Mouse (Mus musculus): ENCODE results near the gene Ctdspl. TPM values are rescaled to one million over a fixed set of nuclear protein-coding genes. Genes with fewer than 3 reads are reported as not detected.

Ctdspl gene
- polyA plus RNA-seq, 1 experiment from 2014 or later: 7.3 TPM

DNA sequence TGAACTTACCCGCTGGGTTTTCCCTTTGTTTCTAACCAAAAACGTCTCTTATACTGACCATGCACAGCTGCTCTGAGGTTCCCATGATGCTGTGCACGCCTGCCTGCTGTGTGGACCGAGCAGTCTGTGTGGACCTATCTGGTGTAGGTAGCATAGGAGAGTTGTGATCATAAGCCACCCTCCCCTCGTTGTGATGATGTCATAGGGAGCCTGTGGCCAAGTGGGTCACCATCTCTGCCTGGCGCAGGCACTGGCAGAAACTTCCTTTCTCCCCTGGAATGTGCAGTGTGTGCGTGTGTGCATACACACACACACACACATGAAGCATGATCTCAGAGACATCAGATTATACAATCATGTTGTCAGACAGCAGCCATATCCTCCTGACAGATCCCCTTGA lies 50.3 kb downstream of the Ctdspl start:
- Histone ChIP-seq H3K36me3 (no peaks in the 10 kb centered on the region), H3K4me3 (no peak overlapping the region), H3K27ac (no peak overlapping the region), H3K27me3 (replicated peaks) (no peaks in the 10 kb centered on the region), H3K9me3 (no peaks in the 10 kb centered on the region), H3K4me2 (replicated peaks) (no peak overlapping the region), H3K4me1 (peaks cover 44% of the 10 kb centered on the region), H3K9ac (no peak overlapping the region)
- no peak for ATAC-seq (ENCODE audit: low FRiP score, low read depth)
- WGBS: 83% methylated on average over 7 of the region's 7 CpGs

DNA sequence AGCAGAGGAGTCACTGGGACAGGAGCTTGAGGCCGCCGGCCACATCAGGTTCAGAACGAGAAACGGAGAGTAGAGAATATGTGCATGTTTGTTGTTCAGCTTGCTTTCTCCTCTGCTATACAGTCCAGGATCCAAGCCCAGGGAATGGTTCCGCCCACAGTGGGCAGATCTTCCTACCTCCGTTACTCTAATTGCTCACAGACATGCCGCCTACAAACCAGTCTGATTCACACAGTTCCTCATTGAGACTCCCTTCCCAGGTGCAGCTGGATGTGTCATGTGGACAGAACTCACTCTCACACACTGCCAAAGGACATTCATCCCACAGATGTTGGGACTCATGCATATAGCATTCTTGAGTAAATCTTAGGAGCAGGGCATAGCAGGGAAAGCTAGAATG lies 51.2 kb downstream of the Ctdspl start:
- ATAC-seq (ENCODE audit: low FRiP score, low read depth): no peak
- H3K4me1 ChIP-seq: peaks cover 47% of the 10 kb centered on the region

DNA sequence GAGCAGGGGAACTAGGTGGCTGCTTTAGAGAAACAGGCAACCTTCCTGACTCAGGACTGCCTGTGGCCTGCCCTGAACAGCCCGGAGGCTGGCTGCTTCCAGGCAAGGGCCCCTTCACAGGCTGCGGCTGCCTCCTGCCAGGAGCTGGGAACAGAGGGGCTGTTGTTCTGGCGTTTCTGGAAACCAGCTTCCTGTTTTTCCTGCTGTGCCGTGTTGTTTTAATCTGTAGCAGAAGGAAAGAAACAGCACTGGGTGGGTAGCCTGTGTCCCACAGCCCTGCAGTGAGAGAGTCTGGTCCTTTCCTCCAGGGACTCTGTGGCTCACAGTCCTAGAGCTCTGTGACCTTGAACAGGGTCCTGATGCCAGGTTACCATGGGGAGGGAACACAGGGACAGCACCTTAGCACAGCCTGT lies 54.2 kb downstream of the Ctdspl start:
- Histone ChIP-seq H3K9me3 (no peaks in the 10 kb centered on the region), H3K36me3 (no peaks in the 10 kb centered on the region), H3K4me2 (replicated peaks) (peak overlapping the region; percentile 20; the same call in 1 of the 2 replicates), H3K4me3 (no peak overlapping the region), H3K9ac (no peak overlapping the region), H3K27me3 (replicated peaks) (no peaks in the 10 kb centered on the region), H3K27ac (0 out of 2 replicates have a peak overlapping the region, but pooled peaks have one; percentile 62), H3K4me1 (peaks cover 37% of the 10 kb centered on the region)
- WGBS: 6% methylated on average over 4 of the region's 4 CpGs
- ATAC-seq (ENCODE audit: low FRiP score, low read depth): peak; percentile 72

More for the DNA sequence above, 51.2 kb downstream of the Ctdspl start:
- Histone ChIP-seq H3K27me3 (replicated peaks) (no peaks in the 10 kb centered on the region), H3K27ac (no peak overlapping the region), H3K4me3 (no peak overlapping the region), H3K4me2 (replicated peaks) (no peak overlapping the region), H3K9me3 (no peaks in the 10 kb centered on the region), H3K9ac (no peak overlapping the region), H3K36me3 (no peaks in the 10 kb centered on the region)
- WGBS: 95% methylated on average over 7 of the region's 7 CpGs

DNA sequence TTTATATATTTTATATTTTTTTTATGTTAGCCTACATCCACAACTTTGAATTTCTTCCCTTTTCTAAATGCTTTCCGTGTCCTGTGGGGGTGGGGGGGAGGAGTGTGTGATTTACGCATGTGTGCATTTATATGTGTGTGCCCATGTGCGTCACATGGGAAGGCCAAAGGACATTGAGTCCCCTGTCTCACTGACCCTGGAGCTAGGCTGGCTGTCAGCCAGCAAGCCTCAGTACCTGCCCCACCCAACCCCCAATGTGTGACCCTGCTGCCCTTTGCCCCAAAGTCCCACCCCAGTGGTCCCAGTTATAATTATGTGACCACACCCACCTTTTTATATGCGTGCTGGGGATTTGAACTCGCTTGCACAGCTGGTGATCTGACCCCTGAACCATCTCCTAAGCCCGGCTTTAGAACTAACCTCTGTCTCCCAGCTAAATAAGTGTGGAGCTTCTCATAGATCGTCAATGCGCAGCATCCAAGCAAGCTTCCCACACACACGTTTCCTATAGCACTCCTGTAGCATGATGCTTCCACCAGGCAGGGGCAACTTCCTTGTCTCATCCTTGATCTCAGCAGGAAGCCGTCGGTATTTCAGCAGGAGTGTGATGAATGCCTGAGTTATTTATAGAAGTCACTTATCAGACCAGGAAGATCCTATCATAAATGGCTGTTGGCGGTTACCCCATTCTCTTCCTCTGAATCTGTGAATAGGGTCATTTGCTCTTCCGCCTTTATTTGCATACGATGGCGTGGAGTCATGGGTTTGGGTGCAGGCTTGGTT lies 58.6 kb downstream of the Ctdspl start:
- 53% methylated on average over 15 of the region's 15 CpGs for WGBS

DNA sequence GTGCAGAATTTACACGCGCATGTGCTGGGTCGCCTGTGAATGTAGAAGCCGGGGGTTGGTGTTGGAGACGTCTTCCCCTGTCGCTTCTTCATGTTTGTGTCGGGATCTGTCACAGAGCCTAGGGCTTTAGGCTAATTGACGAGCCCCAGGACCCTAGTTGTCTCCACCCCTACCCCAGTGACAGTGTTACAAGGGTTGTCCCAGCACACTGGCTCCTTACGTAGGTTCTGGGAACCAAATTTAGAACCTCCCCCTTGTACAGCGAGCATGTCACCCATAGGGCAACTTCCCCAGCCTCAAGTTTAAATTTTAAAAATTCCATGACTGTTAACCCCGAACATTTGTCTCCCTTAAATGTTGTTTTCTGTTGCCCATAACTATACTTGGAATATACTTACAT lies 60.0 kb downstream of the Ctdspl start:
- ATAC-seq (ENCODE audit: low FRiP score, low read depth): no peak
- peaks cover 29% of the 10 kb centered on the region for H3K4me1 ChIP-seq
- WGBS: 69% methylated on average over 11 of the region's 11 CpGs

More for the DNA sequence above, 58.6 kb downstream of the Ctdspl start:
- no peak for ATAC-seq (ENCODE audit: low FRiP score, low read depth)
- Histone ChIP-seq H3K4me3 (no peak overlapping the region), H3K9me3 (no peaks in the 10 kb centered on the region), H3K27me3 (replicated peaks) (no peaks in the 10 kb centered on the region), H3K9ac (no peak overlapping the region), H3K36me3 (no peaks in the 10 kb centered on the region), H3K4me2 (replicated peaks) (no peak overlapping the region), H3K27ac (no peak overlapping the region), H3K4me1 (peaks cover 33% of the 10 kb centered on the region)

DNA sequence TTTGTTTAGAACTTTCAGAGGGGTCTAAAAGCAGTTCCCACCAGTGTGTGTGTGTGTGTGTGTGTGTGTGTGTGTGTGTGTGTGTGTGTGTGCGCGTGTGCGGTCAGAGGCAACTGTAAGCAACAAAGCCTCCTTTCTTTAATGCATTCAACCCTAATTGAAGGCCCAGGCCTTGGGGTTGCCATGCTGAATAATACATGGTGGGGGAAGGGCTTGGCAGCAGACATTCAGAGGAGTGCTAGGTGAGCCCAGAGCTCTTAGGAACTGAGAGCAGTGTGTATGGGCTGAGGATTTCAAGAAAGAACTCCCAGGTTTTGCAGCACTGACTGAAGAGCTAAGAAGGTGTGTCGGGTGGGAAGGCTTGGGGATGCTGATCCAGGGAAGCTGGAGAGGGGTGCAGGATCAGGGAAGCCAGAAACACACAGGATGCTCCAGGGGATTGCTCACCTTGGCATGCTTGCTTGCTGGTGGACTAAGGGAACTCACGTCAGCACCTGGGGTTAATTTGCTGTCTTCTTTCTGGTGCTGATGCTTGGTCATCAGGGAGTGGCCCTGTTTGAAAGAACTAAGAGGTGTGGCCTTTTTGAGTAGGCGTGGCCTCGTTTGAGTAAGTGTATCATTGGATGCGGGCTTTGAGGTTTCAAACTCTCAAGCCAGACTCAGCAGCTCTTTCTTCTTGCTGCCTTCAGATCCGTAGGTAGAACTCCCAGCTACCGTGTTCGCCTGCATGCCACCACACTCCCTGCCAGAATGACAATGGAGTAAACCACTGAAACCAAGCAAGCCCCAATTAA lies 62.7 kb downstream of the Ctdspl start:
- H3K4me2 ChIP-seq (replicated peaks): 0 out of 2 replicates have a peak overlapping the region, but pooled peaks have one; percentile 1
- peak; percentile 83 for ATAC-seq (ENCODE audit: low FRiP score, low read depth)
- no peaks in the 10 kb centered on the region for H3K9me3 ChIP-seq
- H3K27ac ChIP-seq: no peak overlapping the region
- no peak overlapping the region for H3K9ac ChIP-seq
- no peaks in the 10 kb centered on the region for H3K27me3 ChIP-seq (replicated peaks)
- 70% methylated on average over 11 of the region's 11 CpGs for WGBS
- no peak overlapping the region for H3K4me3 ChIP-seq
- H3K4me1 ChIP-seq: peaks cover 27% of the 10 kb centered on the region
- no peaks in the 10 kb centered on the region for H3K36me3 ChIP-seq

More for the DNA sequence above, 60.0 kb downstream of the Ctdspl start:
- Histone ChIP-seq H3K9ac (no peak overlapping the region), H3K27ac (no peak overlapping the region), H3K4me2 (replicated peaks) (no peak overlapping the region), H3K27me3 (replicated peaks) (no peaks in the 10 kb centered on the region), H3K4me3 (no peak overlapping the region), H3K9me3 (no peaks in the 10 kb centered on the region), H3K36me3 (no peaks in the 10 kb centered on the region)

DNA sequence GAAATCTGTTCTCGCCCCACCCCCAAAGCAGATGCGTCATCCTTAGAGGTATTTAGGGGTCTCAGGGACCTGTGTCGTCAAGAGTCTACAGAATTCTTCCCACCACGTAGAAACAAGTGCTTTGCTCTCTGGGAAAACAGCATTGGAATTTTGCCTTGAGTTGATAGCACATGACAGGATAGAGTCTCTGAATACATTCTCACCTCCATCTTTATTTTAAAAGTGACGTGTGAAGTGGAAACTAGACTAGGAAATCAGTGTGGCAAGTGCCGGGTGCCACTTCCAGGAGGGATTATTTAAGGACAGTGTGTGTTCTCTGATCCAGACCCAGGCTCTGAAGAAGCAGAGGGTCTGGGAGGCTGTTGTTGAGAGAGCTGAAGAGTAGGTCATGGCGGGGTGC lies 64.2 kb downstream of the Ctdspl start:
- H3K9ac ChIP-seq: no peak overlapping the region
- H3K27me3 ChIP-seq (replicated peaks): no peaks in the 10 kb centered on the region
- H3K4me2 ChIP-seq (replicated peaks): no peak overlapping the region
- no peaks in the 10 kb centered on the region for H3K36me3 ChIP-seq
- no peak overlapping the region for H3K4me3 ChIP-seq
- no peaks in the 10 kb centered on the region for H3K9me3 ChIP-seq
- ATAC-seq (ENCODE audit: low FRiP score, low read depth): no peak
- 87% methylated on average over 7 of the region's 7 CpGs for WGBS
- peaks cover 21% of the 10 kb centered on the region for H3K4me1 ChIP-seq
- H3K27ac ChIP-seq: no peak overlapping the region

DNA sequence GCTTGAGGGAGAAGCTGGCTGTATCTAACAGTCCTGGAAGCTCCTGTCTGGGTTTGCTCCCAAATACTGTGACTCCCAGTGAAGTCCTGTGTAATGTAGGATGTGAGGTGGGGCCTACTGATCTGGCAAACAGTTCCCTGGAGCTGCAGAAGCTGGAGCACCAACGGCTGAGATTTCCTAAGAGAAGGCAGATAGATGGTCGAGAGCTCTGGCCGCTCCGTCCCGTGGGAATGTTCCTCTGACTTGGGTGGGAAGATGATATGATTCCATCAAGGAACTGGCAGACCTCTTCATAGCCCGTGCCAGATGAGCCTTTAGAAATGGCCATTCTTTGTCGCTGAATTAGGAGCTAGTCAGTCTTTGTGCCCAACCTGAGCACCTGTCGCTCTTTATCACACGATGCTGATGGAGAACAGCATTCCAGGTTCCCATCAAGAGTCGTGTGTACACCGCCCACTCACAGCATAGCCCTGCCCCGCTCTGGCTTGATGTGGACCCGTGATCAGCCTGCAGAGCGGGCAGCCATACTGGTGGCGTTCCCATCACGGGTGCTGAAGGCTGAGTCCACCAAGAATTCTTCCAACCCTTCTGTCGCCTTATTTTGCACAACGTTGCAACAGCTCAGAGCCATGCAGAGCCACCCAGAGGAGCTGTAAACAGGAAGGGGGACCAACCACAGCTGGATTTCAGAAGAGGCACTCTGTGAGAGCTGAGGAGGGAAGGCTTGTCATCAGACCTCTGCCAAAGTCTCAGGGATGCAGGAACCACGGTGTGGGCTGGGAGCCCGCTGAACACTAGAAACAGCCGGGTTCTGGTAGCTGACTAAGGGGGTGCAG lies 65.7 kb downstream of the Ctdspl start:
- Histone ChIP-seq H3K9ac (no peak overlapping the region), H3K27me3 (replicated peaks) (no peaks in the 10 kb centered on the region), H3K36me3 (no peaks in the 10 kb centered on the region), H3K4me1 (peaks cover 21% of the 10 kb centered on the region), H3K27ac (no peak overlapping the region), H3K4me3 (no peak overlapping the region), H3K9me3 (no peaks in the 10 kb centered on the region), H3K4me2 (replicated peaks) (no peak overlapping the region)
- 95% methylated on average over 21 of the region's 21 CpGs for WGBS
- no peak for ATAC-seq (ENCODE audit: low FRiP score, low read depth)

DNA sequence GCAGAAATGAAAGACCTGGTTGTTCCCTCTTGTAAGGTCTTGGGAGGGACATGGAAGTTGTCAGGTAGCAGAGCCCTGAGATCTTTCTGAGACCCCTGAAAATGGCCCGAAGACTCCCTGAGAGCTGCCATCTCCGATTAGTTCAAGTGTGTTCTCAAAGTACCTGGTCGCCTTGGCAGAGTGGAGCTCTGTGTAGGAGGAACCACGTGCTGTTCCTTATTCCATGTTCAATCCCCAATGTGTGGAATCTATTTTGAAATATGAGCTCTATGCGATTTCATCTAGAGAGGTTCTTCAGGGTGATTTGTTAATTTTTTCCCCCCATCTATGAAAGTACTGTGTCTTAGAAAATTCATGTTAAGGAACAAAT lies 66.3 kb downstream of the Ctdspl start:
- H3K36me3 ChIP-seq: no peaks in the 10 kb centered on the region
- no peak overlapping the region for H3K27ac ChIP-seq
- no peaks in the 10 kb centered on the region for H3K27me3 ChIP-seq (replicated peaks)
- no peaks in the 10 kb centered on the region for H3K9me3 ChIP-seq
- ATAC-seq (ENCODE audit: low FRiP score, low read depth): no peak
- peaks cover 21% of the 10 kb centered on the region for H3K4me1 ChIP-seq
- H3K9ac ChIP-seq: no peak overlapping the region
- H3K4me2 ChIP-seq (replicated peaks): no peak overlapping the region
- WGBS: 90% methylated on average over 5 of the region's 5 CpGs
- H3K4me3 ChIP-seq: no peak overlapping the region

DNA sequence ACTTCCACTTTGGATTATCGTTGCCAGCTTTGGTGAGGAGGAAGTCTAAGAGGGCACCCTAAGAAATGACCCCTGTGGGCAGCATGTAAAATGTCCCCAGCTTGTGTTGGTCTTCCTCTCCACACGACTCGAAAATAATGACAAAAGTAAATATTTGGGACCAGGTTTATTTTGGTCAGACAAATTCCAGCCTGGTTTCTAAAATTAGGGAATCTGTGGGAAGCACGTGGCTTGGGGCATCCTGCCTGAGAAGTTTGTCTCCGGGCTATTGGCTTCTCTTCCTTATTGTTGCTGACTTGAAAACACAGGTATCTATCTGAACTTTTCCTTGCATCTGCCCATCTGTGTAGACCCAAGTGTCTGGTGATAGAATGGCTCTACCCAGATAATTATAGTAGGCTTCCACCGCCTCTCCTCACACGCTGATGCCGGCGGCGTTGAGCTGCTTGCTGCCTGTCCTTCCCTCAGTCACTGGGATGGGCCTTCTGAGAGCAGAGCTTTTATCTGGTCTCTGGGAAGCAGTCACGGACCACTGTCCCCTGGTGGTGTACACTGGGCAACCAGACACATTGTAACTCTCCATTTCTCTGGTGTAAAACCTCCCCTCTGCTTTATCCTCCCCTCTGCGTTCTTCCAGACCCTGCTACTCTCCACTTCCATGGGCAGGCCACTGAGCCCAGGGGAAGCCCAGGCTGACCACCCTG lies 68.4 kb downstream of the Ctdspl start:
- H3K9me3 ChIP-seq: no peaks in the 10 kb centered on the region
- no peak overlapping the region for H3K4me2 ChIP-seq (replicated peaks)
- H3K4me1 ChIP-seq: 0 out of 2 replicates have a peak, but pooled peaks cover 6% of the 10 kb centered on the region
- no peak overlapping the region for H3K9ac ChIP-seq
- no peak overlapping the region for H3K4me3 ChIP-seq
- no peak overlapping the region for H3K27ac ChIP-seq
- 85% methylated on average over 12 of the region's 12 CpGs for WGBS
- ATAC-seq (ENCODE audit: low FRiP score, low read depth): no peak
- H3K27me3 ChIP-seq (replicated peaks): no peaks in the 10 kb centered on the region
- H3K36me3 ChIP-seq: no peaks in the 10 kb centered on the region

DNA sequence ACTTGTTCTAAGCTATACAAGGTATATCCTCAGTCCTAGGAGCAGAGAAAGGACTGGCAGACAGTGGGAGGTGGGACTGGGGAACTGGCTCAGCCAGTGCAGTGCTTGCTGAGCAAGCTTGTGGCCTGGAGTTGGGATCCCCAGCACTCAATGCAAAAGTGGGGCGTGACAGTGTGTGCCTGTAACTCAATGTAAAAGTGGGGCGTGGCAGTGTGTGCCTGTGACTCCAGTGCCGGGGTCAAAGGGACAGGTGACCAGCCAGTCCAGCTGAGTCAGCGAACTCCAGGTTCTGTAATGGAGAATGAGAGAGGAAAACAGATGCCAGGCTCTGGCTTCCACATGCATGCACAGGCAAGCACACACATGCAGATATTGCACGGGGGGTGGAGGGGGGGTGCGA lies 69.3 kb downstream of the Ctdspl start:
- Histone ChIP-seq H3K4me2 (replicated peaks) (no peak overlapping the region), H3K27ac (no peak overlapping the region), H3K27me3 (replicated peaks) (no peaks in the 10 kb centered on the region), H3K9ac (no peak overlapping the region), H3K9me3 (no peaks in the 10 kb centered on the region), H3K4me3 (no peak overlapping the region), H3K4me1 (0 out of 2 replicates have a peak, but pooled peaks cover 5% of the 10 kb centered on the region), H3K36me3 (no peaks in the 10 kb centered on the region)
- no peak for ATAC-seq (ENCODE audit: low FRiP score, low read depth)
- 84% methylated on average over 6 of the region's 6 CpGs for WGBS
